Mouse (Mus musculus) layer of hippocampus, postnatal 25 days (tissue): ENCODE results near the gene Cc2d1b. TPM values are rescaled to one million over a fixed set of nuclear protein-coding genes. Genes with fewer than 3 reads are reported as not detected.
A peak's percentile ranks its signal among the peaks of the same experiment; 100 is the strongest.

Experiments
- DNase-seq, 2 experiments: peaks; one replicate each; pipeline ENCODE4 v3.0.0; 2022; ENCODE audit warnings: mixed read lengths in 2 of 2, low spot score in 1 of 2; ENCODE audit errors: extremely low spot score in 1 of 2
- total RNA-seq, 2 experiments: library from RNA; stranded (reverse); gene quantifications; 2 replicates each; pipeline ENCODE4 v1.2.3; 2021

Gene Cc2d1b
- total RNA-seq, 2 experiments from 2014 or later, result 24.2 to 35.8 TPM

DNA sequence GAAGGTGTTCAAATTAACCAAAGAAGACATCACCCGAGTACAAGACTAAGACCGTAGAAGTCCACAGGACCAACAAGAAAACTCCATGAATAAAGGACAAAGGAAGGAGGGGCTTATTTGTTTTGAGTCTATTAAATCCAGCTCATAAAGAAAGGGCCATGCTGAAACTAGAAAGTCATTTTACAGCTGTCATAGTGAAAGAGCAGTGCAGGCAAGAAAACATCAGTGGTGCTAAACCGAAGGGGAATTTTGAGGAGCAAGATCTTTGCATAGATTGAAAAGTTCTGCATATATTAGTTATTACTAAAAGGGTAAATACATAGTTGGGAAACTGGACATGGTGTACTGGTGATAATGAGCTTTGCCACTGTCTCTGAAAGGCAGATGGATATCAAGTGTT, 18.0 kb downstream of the Cc2d1b start:
- DNase-seq, result no peak

- DNase-seq, result no peak
Measured at GRCm38 (mm10) chr4:108638752-108639151, 19.0 kb downstream of the Cc2d1b start.

DNA sequence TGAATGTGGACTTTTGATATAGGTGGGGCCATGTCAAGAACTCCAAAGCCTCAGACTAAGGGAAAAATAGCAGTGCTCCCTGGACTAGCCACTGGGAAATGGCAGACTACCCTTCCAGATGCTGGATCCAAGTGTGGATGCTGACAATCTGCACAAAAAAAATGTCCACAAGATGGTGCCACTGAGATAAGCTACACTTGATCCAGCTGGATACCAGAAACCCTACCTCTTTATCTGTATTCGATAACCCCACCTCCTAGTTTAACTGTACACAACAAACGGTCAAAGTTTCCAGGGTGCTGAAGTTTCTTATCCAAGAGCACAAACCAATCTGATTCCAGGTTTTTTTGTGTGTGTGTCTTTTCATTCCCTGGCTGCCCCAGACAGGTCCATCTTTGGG, 44.7 kb downstream of the Cc2d1b start:
- DNase-seq, result peak in 1 of 2 experiments; percentile 10

Other genes starting within 250 kb of the Cc2d1b start
- gene Shisal2a, start 236.6 kb upstream of the Cc2d1b start, total RNA-seq, result not detected
- gene Gpx7, start 213.0 kb upstream of the Cc2d1b start, total RNA-seq, result 1 to 10 TPM; 4.7 to 7.0 TPM
- gene Tut4, start 160.5 kb upstream of the Cc2d1b start, total RNA-seq, result 10 to 100 TPM; 28.0 to 42.2 TPM
- gene Prpf38a, start 40.6 kb upstream of the Cc2d1b start, total RNA-seq, result 10 to 100 TPM; 29.4 to 30.3 TPM
- gene Orc1, start 40.5 kb upstream of the Cc2d1b start, total RNA-seq, result under 1 TPM in 1 of 2 experiments, not detected in 1; 0.10 TPM
- gene 3110021N24Rik, start 99.7 kb downstream of the Cc2d1b start, total RNA-seq, result under 1 TPM; 0.85 to 0.91 TPM
- 10 to 100 TPM; 53.1 to 54.6 TPM for gene Zfyve9, start 160.9 kb downstream of the Cc2d1b start, total RNA-seq
- 10 to 100 TPM; 92.4 to 93.2 TPM for gene Btf3l4, start 213.7 kb downstream of the Cc2d1b start, total RNA-seq
- 10 to 100 TPM; 37.0 to 37.7 TPM for gene Txndc12, start 214.7 kb downstream of the Cc2d1b start, total RNA-seq
- 10 to 100 TPM; 18.1 to 20.1 TPM for gene Kti12, start 227.8 kb downstream of the Cc2d1b start, total RNA-seq
- gene A730015C16Rik, start 228.7 kb downstream of the Cc2d1b start, total RNA-seq, result under 1 TPM in 1 of 2 experiments, not detected in 1; 0.37 TPM